Mouse (Mus musculus): ENCODE measurements around the gene Hspa8. TPM values are rescaled to one million over a fixed set of nuclear protein-coding genes. Genes with fewer than 3 reads are reported as not detected.
"Not testable (repeated sequence)": the region's sequence is repeated elsewhere in the genome, so short reads cannot be mapped to it uniquely, and the experiment has no call there.

Hspa8 gene
- polyA plus RNA-seq, 1 experiment from 2014 or later = 2,873 TPM

DNA sequence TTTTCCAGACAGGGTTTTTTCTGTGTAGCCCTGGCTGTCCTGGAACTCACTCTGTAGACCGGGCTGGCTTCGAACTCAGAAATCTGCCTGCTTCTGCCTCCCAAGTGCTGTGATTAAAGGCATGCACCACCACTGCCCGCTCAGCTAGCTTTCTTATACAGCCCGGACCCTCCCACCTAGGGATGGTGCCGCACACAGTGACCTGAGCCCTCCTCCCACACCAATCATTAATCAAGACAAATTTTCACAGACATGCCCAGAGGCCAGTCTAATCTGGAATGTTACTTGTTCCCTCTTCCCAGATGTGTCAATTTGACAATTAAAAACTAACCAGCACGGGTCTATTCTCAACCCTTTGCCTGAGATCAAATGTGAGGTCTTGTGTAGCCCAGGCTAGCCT, 27.6 kb upstream of the Hspa8 start:
- not testable (repeated sequence) for H3K4me2 ChIP-seq; H3K9ac ChIP-seq; H3K27ac ChIP-seq; H3K27me3 ChIP-seq; H3K4me3 ChIP-seq (replicated peaks); H3K9me3 ChIP-seq (replicated peaks)
- WGBS = 57% methylated on average over 6 of the region's 6 CpGs
- peaks cover 23% of the 10 kb centered on the region for H3K4me1 ChIP-seq
- ATAC-seq (replicated peaks; ENCODE audit: low FRiP score) = peak; percentile 59
- H3K36me3 ChIP-seq = peaks cover 15% of the 10 kb centered on the region; the same call in 1 of the 2 replicates

DNA sequence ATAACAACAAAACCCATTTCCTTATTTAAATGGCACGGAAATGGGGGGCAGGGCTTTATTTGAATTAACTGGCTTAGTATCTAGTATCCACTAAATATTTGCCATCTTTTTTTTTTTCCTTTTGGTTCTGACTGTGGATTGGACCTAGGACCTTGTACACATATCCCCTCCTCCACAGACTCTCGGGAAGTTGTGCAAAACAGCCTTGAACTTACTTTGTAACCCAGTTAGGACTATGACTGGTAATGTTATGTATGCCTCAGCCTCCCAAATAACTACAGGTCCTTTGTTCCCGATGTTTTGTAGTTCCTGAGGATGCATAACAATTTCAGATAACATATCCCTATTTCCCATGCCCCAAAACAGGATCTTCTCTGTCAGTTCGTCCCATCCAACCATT, 26.9 kb upstream of the Hspa8 start:
- no peaks in the 10 kb centered on the region for H3K27me3 ChIP-seq
- no peak overlapping the region for H3K4me2 ChIP-seq
- H3K4me3 ChIP-seq (replicated peaks) = no peak overlapping the region
- no peaks in the 10 kb centered on the region for H3K9me3 ChIP-seq (replicated peaks)
- 87% methylated on average over 4 of the region's 4 CpGs for WGBS
- no peak for ATAC-seq (replicated peaks; ENCODE audit: low FRiP score)
- H3K9ac ChIP-seq = no peak overlapping the region
- H3K27ac ChIP-seq = no peak overlapping the region
- H3K4me1 ChIP-seq = peaks cover 23% of the 10 kb centered on the region
- peaks cover 15% of the 10 kb centered on the region; the same call in 1 of the 2 replicates for H3K36me3 ChIP-seq

DNA sequence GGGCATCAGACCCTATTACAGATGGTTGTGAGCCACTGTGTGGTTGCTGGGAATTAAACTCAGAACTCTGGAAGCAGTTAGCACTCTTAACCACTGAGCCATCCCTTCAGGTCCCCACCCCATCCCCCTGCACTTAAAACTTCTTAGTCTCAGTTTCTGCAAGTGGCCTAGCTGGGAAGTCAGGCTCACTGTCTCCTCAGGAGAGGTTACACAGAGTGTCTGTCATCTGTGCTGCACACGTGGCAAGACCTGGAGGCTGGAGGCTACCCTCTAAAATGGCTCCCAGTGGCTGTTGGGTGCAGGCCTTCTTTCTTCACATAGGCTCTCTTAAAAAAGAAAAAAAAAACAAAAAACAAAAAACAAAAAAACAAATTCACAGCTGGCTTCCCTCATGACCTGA, 24.7 kb upstream of the Hspa8 start:
- Histone ChIP-seq H3K4me1 (peaks cover 24% of the 10 kb centered on the region), H3K36me3 (peaks cover 15% of the 10 kb centered on the region; the same call in 1 of the 2 replicates), H3K4me2 (no peak overlapping the region), H3K27ac (peak overlapping the region; percentile 79), H3K9me3 (replicated peaks) (no peaks in the 10 kb centered on the region), H3K9ac (no peak overlapping the region), H3K27me3 (no peaks in the 10 kb centered on the region), H3K4me3 (replicated peaks) (no peak overlapping the region)
- WGBS = 61% methylated on average over 1 of the region's 1 CpGs
- ATAC-seq (replicated peaks; ENCODE audit: low FRiP score) = no peak

DNA sequence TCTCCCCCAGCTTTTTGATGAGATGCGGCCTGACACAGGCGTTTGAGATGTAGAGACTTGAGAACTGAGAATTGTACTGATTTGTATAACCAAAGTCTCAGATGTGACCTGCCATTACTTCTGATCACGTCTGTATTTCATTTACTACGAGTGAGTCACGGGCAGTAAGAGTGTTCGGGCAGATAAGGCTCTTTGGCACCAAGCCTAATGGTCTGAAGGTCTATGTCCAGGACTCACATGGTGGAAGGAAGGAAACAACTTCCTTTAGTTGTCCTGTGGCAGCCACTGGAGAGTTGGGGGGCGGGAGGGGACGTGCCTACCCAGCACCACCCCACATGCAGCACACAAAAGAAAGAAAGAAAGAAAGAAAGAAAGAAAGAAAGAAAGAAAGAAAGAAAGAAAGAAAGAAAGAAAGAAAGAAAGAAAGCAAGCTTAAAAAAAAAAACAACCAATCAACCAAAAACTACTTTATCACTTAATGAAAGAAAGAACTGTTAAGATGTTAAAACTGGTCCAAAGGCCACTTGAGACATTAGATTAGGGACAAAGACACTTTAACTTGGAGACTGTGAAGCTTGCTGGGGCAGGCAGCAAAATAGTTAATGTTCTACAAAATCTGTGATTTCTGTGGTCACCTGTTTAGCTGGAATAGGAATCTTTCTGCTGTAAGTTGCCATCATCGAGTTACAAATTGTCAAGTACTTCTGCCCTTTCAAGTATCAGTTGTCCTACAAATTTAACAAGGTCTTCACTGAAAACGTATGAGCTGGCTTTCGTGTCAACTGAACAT, 24.1 kb upstream of the Hspa8 start:
- H3K27ac ChIP-seq = peak overlapping the region; percentile 79
- no peak overlapping the region for H3K9ac ChIP-seq
- no peaks in the 10 kb centered on the region for H3K27me3 ChIP-seq
- H3K4me3 ChIP-seq (replicated peaks) = no peak overlapping the region
- H3K9me3 ChIP-seq (replicated peaks) = no peaks in the 10 kb centered on the region
- 47% methylated on average over 11 of the region's 11 CpGs for WGBS
- H3K4me2 ChIP-seq = no peak overlapping the region
- H3K4me1 ChIP-seq = peaks cover 26% of the 10 kb centered on the region
- peaks cover 16% of the 10 kb centered on the region; the same call in 1 of the 2 replicates for H3K36me3 ChIP-seq
- 0 out of 2 replicates have a peak, but pooled peaks have one; percentile 50 for ATAC-seq (replicated peaks; ENCODE audit: low FRiP score)

DNA sequence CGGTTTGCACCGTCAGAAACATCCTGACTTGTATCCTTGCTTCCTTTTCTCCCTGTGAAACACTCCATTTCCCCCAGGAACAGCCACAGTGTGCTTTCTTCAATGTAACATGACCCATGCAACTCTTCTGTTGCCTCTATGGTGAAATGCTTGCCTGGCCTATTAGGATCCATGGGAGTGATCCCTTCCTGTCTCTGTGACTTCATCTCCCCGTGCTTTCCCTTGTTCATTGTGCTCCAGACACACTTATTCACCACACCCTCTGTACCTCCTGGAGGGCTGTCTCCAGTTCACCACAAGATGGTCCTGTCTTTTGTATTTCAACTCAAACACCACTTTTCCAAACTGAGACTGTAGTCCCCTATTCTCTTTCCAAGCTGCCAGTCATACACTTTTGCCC, 20.7 kb upstream of the Hspa8 start:
- H3K9me3 ChIP-seq (replicated peaks) = no peaks in the 10 kb centered on the region
- H3K9ac ChIP-seq = no peak overlapping the region
- peaks cover 7% of the 10 kb centered on the region; the same call in 1 of the 2 replicates for H3K36me3 ChIP-seq
- H3K4me3 ChIP-seq (replicated peaks) = no peak overlapping the region
- H3K27me3 ChIP-seq = no peaks in the 10 kb centered on the region
- ATAC-seq (replicated peaks; ENCODE audit: low FRiP score) = no peak
- peaks cover 45% of the 10 kb centered on the region for H3K4me1 ChIP-seq
- WGBS = 66% methylated on average over 3 of the region's 3 CpGs
- H3K4me2 ChIP-seq = no peak overlapping the region
- H3K27ac ChIP-seq = no peak overlapping the region

DNA sequence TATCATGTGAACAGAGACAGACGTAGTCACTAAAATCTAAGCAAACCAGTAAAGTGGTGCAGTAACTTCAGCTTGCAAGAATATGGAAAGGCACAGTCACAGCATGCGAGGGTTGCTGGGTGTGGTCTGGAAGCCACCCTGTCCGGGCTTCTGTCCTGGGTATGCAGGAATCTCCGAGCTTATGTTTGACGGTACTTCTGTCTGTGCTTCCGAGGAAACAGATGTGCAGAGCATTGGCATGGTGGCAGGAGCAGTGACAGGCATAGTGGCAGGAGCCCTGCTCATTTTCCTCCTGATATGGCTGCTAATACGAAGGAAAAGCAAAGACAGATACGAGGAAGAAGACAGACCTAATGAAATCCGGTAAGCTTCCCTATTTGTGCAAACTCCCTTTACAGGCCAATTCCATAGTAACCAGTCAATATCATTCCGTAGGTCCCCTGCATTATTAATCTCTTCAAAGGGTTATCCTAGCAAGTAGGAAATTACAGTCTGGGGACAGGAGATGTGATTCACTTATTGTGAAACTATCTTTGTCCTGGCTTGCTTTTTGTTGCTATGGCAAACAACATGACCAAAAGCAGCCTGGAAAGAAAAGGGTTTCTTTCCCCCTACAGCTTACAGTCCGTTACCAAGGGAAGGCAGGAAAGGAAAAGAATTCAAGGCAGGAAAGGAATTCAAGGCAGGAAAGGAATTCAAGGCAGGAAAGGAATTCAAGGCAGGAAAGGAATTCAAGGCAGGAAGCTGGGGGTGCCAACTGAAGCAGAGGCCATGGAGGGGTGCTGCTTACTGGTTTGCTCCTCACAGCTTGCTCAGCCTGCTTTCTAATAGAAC, 19.7 kb upstream of the Hspa8 start:
- Histone ChIP-seq H3K4me3 (replicated peaks) (no peak overlapping the region), H3K27me3 (no peaks in the 10 kb centered on the region), H3K4me2 (no peak overlapping the region), H3K36me3 (peaks cover 7% of the 10 kb centered on the region; the same call in 1 of the 2 replicates), H3K27ac (peak overlapping the region; percentile 85), H3K9ac (no peak overlapping the region), H3K4me1 (peaks cover 40% of the 10 kb centered on the region), H3K9me3 (replicated peaks) (no peaks in the 10 kb centered on the region)
- no peak for ATAC-seq (replicated peaks; ENCODE audit: low FRiP score)
- WGBS = 80% methylated on average over 11 of the region's 11 CpGs

DNA sequence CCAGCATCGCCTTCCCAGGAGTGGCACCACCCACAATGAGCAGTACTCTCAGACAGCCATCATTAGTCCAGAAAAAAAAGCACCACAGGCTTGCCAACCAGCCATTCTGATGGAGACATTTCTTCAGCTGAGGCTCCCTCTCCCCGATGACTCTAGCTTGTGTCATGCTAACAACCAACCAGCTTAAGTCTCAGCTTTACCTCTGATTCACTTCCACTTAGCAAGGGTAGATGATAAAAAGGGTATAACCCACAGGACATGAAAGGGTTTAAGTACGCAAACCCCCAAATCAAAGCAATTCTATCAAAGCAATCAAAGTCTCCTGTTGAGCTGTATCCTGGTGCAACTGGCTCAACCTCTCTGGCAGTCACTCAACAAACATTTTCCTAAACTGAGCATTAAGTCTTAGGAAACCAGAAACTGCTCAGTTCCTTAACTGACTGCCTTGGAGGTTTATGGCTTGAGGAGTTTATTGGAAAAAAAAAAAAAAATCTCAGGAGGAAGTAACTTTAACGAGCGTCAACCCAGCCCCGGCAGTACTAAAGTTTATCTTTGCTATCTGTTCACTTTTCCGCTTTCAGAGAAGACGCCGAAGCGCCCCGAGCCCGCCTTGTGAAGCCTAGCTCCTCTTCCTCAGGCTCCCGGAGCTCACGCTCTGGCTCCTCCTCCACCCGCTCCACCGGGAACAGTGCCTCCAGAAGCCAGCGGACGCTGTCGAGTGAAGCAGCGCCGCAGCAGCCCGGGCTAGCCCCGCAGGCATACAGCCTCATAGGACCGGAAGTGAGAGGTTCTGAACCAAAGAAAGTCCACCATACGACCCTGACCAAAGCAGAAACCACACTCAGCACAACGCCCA, 18.8 kb upstream of the Hspa8 start:
- WGBS = 30% methylated on average over 26 of the region's 26 CpGs
- Histone ChIP-seq H3K27ac (peak overlapping the region; percentile 85), H3K36me3 (peaks cover 7% of the 10 kb centered on the region; the same call in 1 of the 2 replicates), H3K27me3 (no peaks in the 10 kb centered on the region), H3K4me1 (peaks cover 35% of the 10 kb centered on the region), H3K4me2 (peak overlapping the region; percentile 55), H3K9me3 (replicated peaks) (no peaks in the 10 kb centered on the region), H3K4me3 (replicated peaks) (peak overlapping the region; percentile 21), H3K9ac (no peak overlapping the region)
- no peak; the same call in 1 of the 2 replicates for ATAC-seq (replicated peaks; ENCODE audit: low FRiP score)

DNA sequence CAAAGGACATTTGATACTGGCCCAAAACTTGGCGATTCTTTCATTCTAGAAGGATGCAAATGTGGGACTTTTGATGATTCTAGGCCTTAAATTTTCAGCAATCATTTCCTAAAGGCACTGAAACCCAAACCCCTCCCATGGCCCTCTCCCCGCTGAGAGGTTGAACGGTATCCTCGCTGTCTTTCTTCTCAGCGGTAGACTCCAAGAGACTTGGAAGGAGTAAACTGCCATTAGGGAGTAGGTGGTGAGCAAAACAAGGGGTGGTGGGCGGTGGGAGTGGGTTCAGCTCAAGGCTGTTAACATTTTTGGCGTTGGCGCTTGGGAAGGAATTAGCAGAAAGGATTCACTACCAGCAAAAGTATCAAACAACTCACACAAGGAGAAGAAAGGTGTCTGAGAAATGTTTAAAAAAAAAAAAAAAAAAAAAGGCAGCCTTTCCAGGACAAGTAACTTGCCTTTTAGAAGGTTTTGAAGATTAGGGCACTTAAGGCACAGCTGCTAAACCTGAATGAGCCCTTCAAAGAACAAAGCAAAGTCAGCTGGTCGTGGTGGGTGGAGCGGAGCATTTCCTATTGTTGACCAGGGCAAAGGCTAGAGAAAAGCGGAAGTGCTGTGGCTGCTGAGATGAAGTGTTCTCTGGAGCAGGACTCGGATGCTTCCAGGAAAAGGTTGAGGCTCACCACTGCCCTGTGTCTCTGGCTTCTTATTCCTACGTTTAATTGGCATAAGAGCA, 17.0 kb upstream of the Hspa8 start:
- Histone ChIP-seq H3K9ac (no peak overlapping the region), H3K27me3 (no peaks in the 10 kb centered on the region), H3K4me1 (peaks cover 35% of the 10 kb centered on the region), H3K4me2 (peak overlapping the region; percentile 14; the same call in 1 of the 2 replicates), H3K9me3 (replicated peaks) (no peaks in the 10 kb centered on the region), H3K36me3 (0 out of 2 replicates have a peak, but pooled peaks cover 3% of the 10 kb centered on the region), H3K4me3 (replicated peaks) (no peak overlapping the region), H3K27ac (peak overlapping the region; percentile 84)
- ATAC-seq (replicated peaks; ENCODE audit: low FRiP score) = peak; percentile 53; the same call in 1 of the 2 replicates
- WGBS = 14% methylated on average over 13 of the region's 13 CpGs

DNA sequence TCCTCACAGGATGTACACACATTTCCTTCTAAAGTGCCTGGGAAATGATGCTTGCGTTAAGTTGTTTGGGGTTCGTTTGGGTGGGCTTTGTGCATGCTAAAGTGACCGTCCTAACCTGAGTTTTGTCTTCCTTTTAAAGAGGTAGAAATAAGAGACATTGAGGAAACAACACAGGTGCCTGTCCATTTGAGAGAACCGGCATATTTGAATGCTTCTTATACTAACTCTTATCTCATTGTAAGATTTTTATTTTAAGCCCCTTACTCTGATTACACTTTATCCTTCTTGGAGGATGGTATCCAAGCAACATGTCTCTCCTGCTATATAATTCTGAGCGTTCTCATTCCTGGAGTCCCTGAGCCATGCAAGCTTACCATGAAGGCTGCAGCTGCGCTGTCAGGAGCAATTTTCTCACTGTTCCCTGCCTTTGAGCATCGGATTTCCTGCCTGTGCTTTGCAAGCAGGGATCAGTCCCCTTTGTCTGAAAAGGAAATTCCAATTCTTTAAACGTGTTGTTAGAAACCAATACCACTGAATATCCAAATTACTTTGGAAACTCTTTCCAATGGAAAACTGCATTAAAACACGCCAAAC, 16.3 kb upstream of the Hspa8 start:
- H3K4me3 ChIP-seq (replicated peaks) = no peak overlapping the region
- ATAC-seq (replicated peaks; ENCODE audit: low FRiP score) = 0 out of 2 replicates have a peak, but pooled peaks have one; percentile 31
- no peaks in the 10 kb centered on the region for H3K27me3 ChIP-seq
- peaks cover 35% of the 10 kb centered on the region for H3K4me1 ChIP-seq
- no peaks in the 10 kb centered on the region for H3K9me3 ChIP-seq (replicated peaks)
- H3K36me3 ChIP-seq = 0 out of 2 replicates have a peak, but pooled peaks cover 3% of the 10 kb centered on the region
- H3K4me2 ChIP-seq = peak overlapping the region; percentile 9; the same call in 1 of the 2 replicates
- peak overlapping the region; percentile 74 for H3K27ac ChIP-seq
- H3K9ac ChIP-seq = no peak overlapping the region
- WGBS = 10% methylated on average over 9 of the region's 9 CpGs

DNA sequence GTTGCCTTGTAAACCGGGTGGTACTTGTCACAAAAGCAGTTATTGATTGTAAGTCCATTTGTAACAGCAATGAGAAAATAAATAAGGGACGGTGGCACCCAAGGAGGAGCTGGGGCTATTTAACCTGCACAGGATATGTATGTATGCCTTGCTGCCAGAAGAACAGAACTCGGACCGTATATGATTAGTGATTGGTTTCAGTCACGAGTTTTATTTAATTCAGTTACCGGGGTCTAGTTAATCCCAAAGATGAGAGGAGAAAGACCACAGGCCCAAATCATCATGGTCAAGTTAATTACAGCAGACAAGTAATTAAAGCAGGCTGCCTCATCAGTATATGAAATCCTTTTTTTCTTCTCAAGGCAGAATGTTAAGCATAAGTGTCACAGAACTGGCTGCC, 15.3 kb upstream of the Hspa8 start:
- no peaks in the 10 kb centered on the region for H3K27me3 ChIP-seq
- no peaks in the 10 kb centered on the region for H3K9me3 ChIP-seq (replicated peaks)
- no peak overlapping the region for H3K27ac ChIP-seq
- 73% methylated on average over 6 of the region's 6 CpGs for WGBS
- H3K36me3 ChIP-seq = 0 out of 2 replicates have a peak, but pooled peaks cover 3% of the 10 kb centered on the region
- H3K9ac ChIP-seq = no peak overlapping the region
- no peak for ATAC-seq (replicated peaks; ENCODE audit: low FRiP score)
- H3K4me3 ChIP-seq (replicated peaks) = no peak overlapping the region
- H3K4me1 ChIP-seq = peaks cover 35% of the 10 kb centered on the region
- H3K4me2 ChIP-seq = no peak overlapping the region
